Comparison of ENCODE assay signal across 9 mouse cellular contexts in genomic region chr5:110106140-110106871, GRCm38 (mm10). TPM values are rescaled to one million over a fixed set of nuclear protein-coding genes. Genes with fewer than 3 reads are reported as not detected.
DNase-seq lines count a peak whose midpoint lies in the region; ATAC-seq and TF ChIP-seq lines count a peak whose summit lies in the region.
"Had no signal": no experiment of that assay in that cellular context is flagged by ENCODE, and none has a peak within 500 bp of the region (broad histone marks: within the 10 kb centered on the region; RNA-seq: fewer than 3 reads in every experiment).

No protein-coding gene starts in this region.

- H3K4me3 ChIP-seq in cortical plate, adult 2 months (ENCODE audit: insufficient read depth, low read length), result peak overlapping the region; percentile 67
- peak overlapping the region; percentile 88 for H3K4me3 ChIP-seq in intestine, embryonic 16.5 days (ENCODE audit: low read length)
- peak overlapping the region; percentile 68 for H3K4me3 ChIP-seq in midbrain, embryonic 14.5 days (replicated peaks; ENCODE audit: low read depth, low read length)

- no peaks in the 10 kb centered on the region for H3K27me3 ChIP-seq in intestine, embryonic 16.5 days (replicated peaks; ENCODE audit: control insufficient read depth, insufficient read depth, low read length)
- H3K27me3 ChIP-seq in midbrain, embryonic 14.5 days (ENCODE audit: control insufficient read depth, insufficient read depth, low read length), result 0 out of 2 replicates have a peak, but pooled peaks cover 5% of the 10 kb centered on the region
- H3K27me3 ChIP-seq: Patski had no signal

- H3K4me1 ChIP-seq in cortical plate, adult 2 months (ENCODE audit: control insufficient read depth, insufficient read depth, low read length), result no peaks in the 10 kb centered on the region
- H3K4me1 ChIP-seq in intestine, embryonic 16.5 days (ENCODE audit: control insufficient read depth, insufficient read depth, low read length), result peaks cover 16% of the 10 kb centered on the region
- peaks cover 25% of the 10 kb centered on the region for H3K4me1 ChIP-seq in midbrain, embryonic 14.5 days (ENCODE audit: control insufficient read depth, insufficient read depth, low read length)

- H3K9me3 ChIP-seq in intestine, embryonic 16.5 days (ENCODE audit: control insufficient read depth, low read length), result no peaks in the 10 kb centered on the region
- H3K9me3 ChIP-seq in midbrain, embryonic 14.5 days (ENCODE audit: control insufficient read depth, low read length), result no peaks in the 10 kb centered on the region

- peaks cover 35% of the 10 kb centered on the region for H3K36me3 ChIP-seq in intestine, embryonic 16.5 days (ENCODE audit: control insufficient read depth, insufficient read depth, low read length)
- peaks cover 41% of the 10 kb centered on the region for H3K36me3 ChIP-seq in midbrain, embryonic 14.5 days (ENCODE audit: control insufficient read depth, insufficient read depth, low read length)

- DNase-seq in heart, adult 11 months, result peak; percentile 90
- no peak for DNase-seq in heart, postnatal 14 days
- DNase-seq in CD4-positive helper T cell, adult 2 months (ENCODE audit: low read depth, low spot score), result peak; percentile 23
- no peak for DNase-seq in midbrain, embryonic 14.5 days
- no peak for DNase-seq in spleen, postnatal 14 days (ENCODE audit: low spot score in 2 of 2)
- DNase-seq in urinary bladder, adult 18-20 months (ENCODE audit: low spot score in 2 of 2), result no peak

- no peak for TF ChIP-seq POLR2A in cortical plate, adult 2 months (IDR thresholded peaks at IDR 0.05; ENCODE audit: extremely low read depth, insufficient read depth, low read length)

- ATAC-seq in intestine, embryonic 16.5 days, result no peak
- no peak for ATAC-seq in midbrain, embryonic 14.5 days (ENCODE audit: low FRiP score, low TSS enrichment)

- WGBS in intestine, embryonic 16.5 days, result 91% methylated on average over 26 of the region's 26 CpGs
- WGBS in midbrain, embryonic 14.5 days, result 95% methylated on average over 26 of the region's 26 CpGs

- TF ChIP-seq CTCF in cortical plate, adult 2 months (IDR thresholded peaks at IDR 0.05; ENCODE audit: extremely low read depth, insufficient read depth, low read length), result no peak

- peak overlapping the region; percentile 87 for H3K4me2 ChIP-seq in intestine, embryonic 16.5 days (ENCODE audit: low read depth, low read length)
- H3K4me2 ChIP-seq in midbrain, embryonic 14.5 days (ENCODE audit: low read length), result peak overlapping the region; percentile 87

- intact Hi-C loops in heart, postnatal 14 days (cut with DNase I), result no loop called here

- H3K27ac ChIP-seq in cortical plate, adult 2 months (ENCODE audit: insufficient read depth, low read length), result 0 out of 2 replicates have a peak overlapping the region, but pooled peaks have one; percentile 41
- 0 out of 2 replicates have a peak overlapping the region, but pooled peaks have one; percentile 99 for H3K27ac ChIP-seq in intestine, embryonic 16.5 days (ENCODE audit: low read length)
- H3K27ac ChIP-seq in midbrain, embryonic 14.5 days (replicated peaks; ENCODE audit: low read depth, low read length), result no peak overlapping the region; the same call in 1 of the 2 replicates

- H3K9ac ChIP-seq in intestine, embryonic 16.5 days (ENCODE audit: low read depth, low read length), result peak overlapping the region; percentile 96; the same call in 1 of the 2 replicates
- H3K9ac ChIP-seq in midbrain, embryonic 14.5 days (replicated peaks; ENCODE audit: low read length), result no peak overlapping the region

RNA-seq across cellular contexts. Expression of gene Gtpbp6, which starts 1.7 kb away (rescaled TPM):
- total RNA-seq in heart, postnatal 14 days (2021), result 10 to 100 TPM; 27.0 to 29.8 TPM
- polyA plus RNA-seq in cortical plate, adult 2 months (2012; rRNA removed), result 155 and 164 TPM in 2 replicates
- polyA plus RNA-seq in intestine, embryonic 16.5 days (2015; fragmentation: Nextera tagmentation; extraction: Ambion mirVana), result 28.3 and 29.6 TPM in 2 replicates
- 50.8 and 64.3 TPM in 2 replicates for polyA plus RNA-seq in midbrain, embryonic 14.5 days (2014; fragmentation: Nextera tagmentation; extraction: Ambion mirVana)

RNA-seq across cellular contexts. Expression of gene Zfp605, which starts 3.6 kb away (rescaled TPM):
- 1 to 10 TPM; 2.9 to 3.0 TPM for total RNA-seq in heart, postnatal 14 days (2021)
- 6.8 and 6.9 TPM in 2 replicates for polyA plus RNA-seq in cortical plate, adult 2 months (2012; rRNA removed)
- polyA plus RNA-seq in intestine, embryonic 16.5 days (2015; fragmentation: Nextera tagmentation; extraction: Ambion mirVana), result 2.3 and 2.7 TPM in 2 replicates
- 15.9 and 20.0 TPM in 2 replicates for polyA plus RNA-seq in midbrain, embryonic 14.5 days (2014; fragmentation: Nextera tagmentation; extraction: Ambion mirVana)

RNA-seq across cellular contexts. Expression of gene Plcxd1, which starts 6.5 kb away (rescaled TPM):
- total RNA-seq in heart, postnatal 14 days (2021), result not detected
- polyA plus RNA-seq in cortical plate, adult 2 months (2012; rRNA removed), result 18.6 and 20.3 TPM in 2 replicates
- 0.80 and 0.84 TPM in 2 replicates for polyA plus RNA-seq in intestine, embryonic 16.5 days (2015; fragmentation: Nextera tagmentation; extraction: Ambion mirVana)
- 1.9 and 3.5 TPM in 2 replicates for polyA plus RNA-seq in midbrain, embryonic 14.5 days (2014; fragmentation: Nextera tagmentation; extraction: Ambion mirVana)

RNA-seq across cellular contexts. Expression of gene Gm35315, which starts 12.1 kb away (rescaled TPM):
- total RNA-seq in heart, postnatal 14 days (2021), result under 1 TPM in 1 of 2 experiments, not detected in 1; 0.07 TPM
- polyA plus RNA-seq in cortical plate, adult 2 months (2012; rRNA removed), result 0.77 and 0.93 TPM in 2 replicates
- polyA plus RNA-seq in intestine, embryonic 16.5 days (2015; fragmentation: Nextera tagmentation; extraction: Ambion mirVana), result 1.5 and 2.1 TPM in 2 replicates
- polyA plus RNA-seq in midbrain, embryonic 14.5 days (2014; fragmentation: Nextera tagmentation; extraction: Ambion mirVana), result 0.55 and 0.80 TPM in 2 replicates

RNA-seq across cellular contexts. Expression of gene Chfr, which starts 29.3 kb away (rescaled TPM):
- 10 to 100 TPM; 21.0 to 21.4 TPM for total RNA-seq in heart, postnatal 14 days (2021)
- 76.7 and 93.4 TPM in 2 replicates for polyA plus RNA-seq in cortical plate, adult 2 months (2012; rRNA removed)
- polyA plus RNA-seq in intestine, embryonic 16.5 days (2015; fragmentation: Nextera tagmentation; extraction: Ambion mirVana), result 35.1 and 35.6 TPM in 2 replicates
- polyA plus RNA-seq in midbrain, embryonic 14.5 days (2014; fragmentation: Nextera tagmentation; extraction: Ambion mirVana), result 82.9 and 113 TPM in 2 replicates

Comparison
In these comparisons a context has a peak if more than half of its experiments do, and no peak if none do; other contexts are left out.
1. DNase-seq: peak in heart, adult 11 months (single experiment) and CD4-positive helper T cell, adult 2 months (single experiment); none in heart, postnatal 14 days (0 of 2), midbrain, embryonic 14.5 days (single experiment), spleen, postnatal 14 days (0 of 2) and urinary bladder, adult 18-20 months (0 of 2).
2. Peak in every context shown above with its lines, with median percentiles within 50 percentile points of each other: H3K4me3 ChIP-seq.